Mouse (Mus musculus) urinary bladder, postnatal 36 days (tissue): ENCODE measurements around the gene Evx2.

Source experiments
- DNase-seq, 2 experiments: peaks; one replicate each; pipeline ENCODE4 v3.0.0; 2022; ENCODE audit warnings: low spot score in 2 of 2, mixed read lengths in 1 of 2

Gene Evx2

DNA sequence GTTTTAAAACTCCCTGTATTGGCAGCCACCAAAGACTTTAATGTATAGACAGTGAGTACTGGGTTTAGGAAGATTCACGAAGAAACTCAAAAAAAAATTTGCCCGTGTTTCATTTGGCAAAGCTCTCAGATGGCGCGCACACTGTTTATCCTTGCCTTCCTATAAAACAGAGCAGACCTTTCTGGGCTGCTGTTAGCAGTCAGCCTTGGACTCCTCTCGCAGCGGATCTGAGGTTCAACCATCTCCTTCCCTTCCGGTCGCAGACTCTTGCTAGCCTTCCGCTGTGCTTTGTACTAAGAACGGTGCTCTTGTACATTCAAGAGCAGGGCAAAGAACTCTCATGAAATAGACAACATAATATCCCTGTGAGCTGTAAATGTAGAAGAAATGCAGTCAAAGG is 39.0 kb downstream of the Evx2 start:
- no peak for DNase-seq

DNA sequence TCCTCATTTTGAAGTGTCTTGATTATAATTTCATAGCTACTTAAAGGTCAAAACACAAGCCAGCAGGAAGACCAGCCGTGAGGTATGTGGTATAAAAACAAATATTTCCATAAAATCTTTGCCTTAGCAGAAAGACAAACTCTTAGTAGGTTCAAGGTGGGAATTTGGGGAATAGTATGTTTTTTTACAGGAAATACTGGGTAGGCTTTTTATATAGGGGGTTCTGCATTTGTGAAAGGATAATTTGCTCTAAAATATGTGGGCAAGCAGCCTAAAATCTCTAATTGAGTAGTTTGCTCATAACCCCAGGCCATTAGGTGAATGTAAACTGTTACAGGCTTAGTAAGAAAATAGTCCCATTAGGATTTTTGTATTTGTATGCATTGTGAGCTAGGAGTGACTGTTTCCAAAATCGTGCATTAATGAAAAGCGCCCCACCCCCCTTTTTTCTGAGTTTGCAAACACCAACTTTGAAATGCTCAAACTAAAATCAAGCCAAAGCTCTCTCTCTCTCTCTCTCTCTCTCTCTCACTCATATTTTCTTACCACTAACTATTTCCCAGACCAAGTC is 39.6 kb downstream of the Evx2 start:
- DNase-seq, result no peak

DNA sequence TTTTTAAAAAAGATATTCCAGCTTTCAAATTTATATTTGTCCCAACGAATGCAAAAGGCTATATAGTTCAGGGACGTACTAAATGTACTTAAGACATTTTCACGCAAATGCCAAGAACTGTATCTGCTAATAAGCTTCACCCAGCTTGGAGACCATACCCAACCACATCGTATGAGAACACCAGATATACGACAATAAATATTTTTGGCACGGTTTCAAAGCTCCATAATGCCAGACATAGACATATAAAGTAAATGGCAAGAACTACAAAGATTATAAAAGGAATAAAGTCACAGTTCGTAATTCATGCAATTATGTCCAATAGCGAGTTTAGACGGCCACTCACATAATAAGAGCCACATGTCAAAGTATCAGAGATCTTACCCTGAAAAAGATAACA is 41.7 kb downstream of the Evx2 start:
- no peak for DNase-seq

DNA sequence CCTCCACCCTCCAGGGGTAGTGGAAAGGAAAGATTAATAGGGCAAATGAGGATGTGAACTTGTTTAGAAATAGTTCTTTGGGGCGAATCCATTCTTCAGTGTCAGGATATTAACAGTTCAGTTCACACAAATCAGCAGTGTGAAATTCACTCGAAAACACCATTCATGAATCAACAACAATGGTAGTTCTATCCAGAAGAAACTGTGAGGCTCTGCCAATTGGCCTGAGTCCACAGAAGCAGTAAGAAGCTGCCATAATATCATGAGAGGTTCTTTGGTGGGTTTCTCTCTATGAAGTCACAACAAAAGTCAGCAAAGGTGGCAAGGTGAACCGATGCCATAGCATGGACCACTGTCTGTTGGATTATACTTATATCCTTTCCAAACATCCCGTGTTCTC is 48.0 kb downstream of the Evx2 start:
- DNase-seq, result no peak

DNA sequence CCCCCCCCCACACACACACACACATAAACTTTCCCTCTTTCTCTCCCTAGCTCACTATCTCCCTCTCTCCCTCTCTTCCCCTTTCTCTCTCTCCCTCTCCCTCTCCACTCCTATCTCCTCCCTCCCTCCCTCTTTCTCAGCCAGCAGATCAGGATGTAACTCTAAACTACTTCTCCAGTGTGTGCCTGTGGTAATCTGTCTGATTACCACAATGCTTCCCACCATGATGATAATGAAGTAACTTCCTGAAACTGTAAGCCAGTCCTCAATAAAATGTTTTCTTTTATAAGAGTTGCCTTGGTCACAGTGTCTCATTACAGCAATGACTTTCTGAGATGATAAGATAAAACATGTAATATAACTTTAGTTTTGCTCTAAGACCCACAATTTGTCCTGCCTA is 50.0 kb downstream of the Evx2 start:
- DNase-seq, result no peak

DNA sequence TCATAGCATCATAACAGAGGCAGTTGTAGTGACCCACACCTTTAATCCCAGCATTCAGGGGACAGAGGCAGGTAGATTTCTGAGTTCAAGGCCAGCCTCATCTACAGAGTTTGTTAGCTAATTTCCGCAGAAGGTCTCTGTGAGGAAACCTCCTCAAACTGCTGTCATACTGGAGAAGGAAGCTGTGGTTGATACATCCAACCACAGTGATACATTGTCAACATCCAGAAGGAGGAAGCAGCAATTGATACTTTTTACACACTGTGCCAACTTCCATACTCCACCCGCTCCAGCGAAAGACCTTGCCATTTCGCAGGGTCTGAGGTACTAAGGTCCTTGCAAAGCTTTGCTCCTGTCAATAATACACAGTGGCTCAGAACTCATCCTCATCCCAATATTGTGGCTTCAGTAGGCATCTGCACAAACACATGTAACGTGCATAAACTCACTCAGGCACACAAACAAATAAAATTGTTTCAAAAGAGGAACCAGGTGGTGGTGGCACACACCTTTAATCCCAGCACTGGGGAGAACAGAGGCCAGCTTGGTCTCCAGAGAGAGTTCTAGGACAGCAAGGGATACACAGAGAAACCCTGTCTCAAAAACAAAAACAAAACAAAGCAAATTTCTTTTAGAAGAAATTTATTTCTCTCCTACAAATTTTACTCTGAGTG is 53.1 kb downstream of the Evx2 start:
- DNase-seq, result no peak

DNA sequence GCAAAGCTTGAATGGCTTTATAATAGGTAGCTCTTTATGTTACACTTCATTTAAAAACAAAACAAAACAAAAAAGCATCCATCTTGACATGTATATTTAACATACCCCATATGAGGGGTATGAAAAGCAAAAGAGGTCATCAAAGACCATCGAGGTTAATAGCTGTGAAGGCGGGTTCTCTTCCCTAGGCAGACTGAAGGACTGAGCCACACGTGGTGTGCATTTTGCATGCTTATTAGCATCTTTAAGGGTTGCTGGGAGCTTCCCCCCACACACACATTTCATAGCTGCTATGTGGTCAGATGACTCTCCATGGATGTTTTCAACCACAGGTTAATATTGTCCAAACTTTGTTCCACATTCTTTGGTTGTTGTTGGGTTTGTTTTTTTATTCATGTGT is 55.3 kb downstream of the Evx2 start:
- DNase-seq, result no peak
